Mouse (Mus musculus) small intestine, adult 2 months (tissue): Measurements from ENCODE around the gene Il15ra.

Experiments
- CTCF ChIP-seq: fragments of 200-500 bp; IDR thresholded peaks from 2 replicates; pipeline ENCODE4 v1.5.1; 2012; ENCODE audit warnings: low read depth, mild to moderate bottlenecking, control low read depth, inconsistent platforms, low read length, moderate library complexity, mixed read lengths; ENCODE audit not compliant: insufficient replicate concordance, insufficient read length; ENCODE audit errors: extremely low read depth
- POLR2A ChIP-seq: fragments of 200-500 bp; IDR thresholded peaks from 2 replicates; pipeline ENCODE4 v1.6.1; 2012; ENCODE audit warnings: low read depth, mild to moderate bottlenecking, control low read depth, inconsistent platforms, low read length, moderate library complexity

GRCm38 (mm10) chr2:11687436-11687835 lies 17.7 kb upstream of the Il15ra start:
- no peak for TF ChIP-seq CTCF
- no peak for TF ChIP-seq POLR2A
